Mouse (Mus musculus) frontal cortex, adult 2 months (tissue): ENCODE measurements around the gene Tex44. TPM values are rescaled to one million over a fixed set of nuclear protein-coding genes. Genes with fewer than 3 reads are reported as not detected.
A peak's percentile ranks its signal among the peaks of the same experiment; 100 is the strongest.

Experiments
- DNase-seq, 2 experiments: peaks; one replicate each; pipeline ENCODE4 v3.0.0; 2022; ENCODE audit warnings: low spot score in 1 of 2; ENCODE audit errors: extremely low spot score in 1 of 2
- polyA plus RNA-seq: library from polyadenylated mRNA; depleted of rRNA; stranded (reverse); fragments of >200 nt; gene quantifications from 2 replicates; pipeline ENCODE4 v1.2.3, GENCODE M21; 2012

Gene Tex44
- polyA plus RNA-seq, 1 experiment = not detected

- no peak for DNase-seq
These were observed 9.8 kb upstream of the Tex44 start for GRCm38 (mm10) chr1:86416321-86416720.

- DNase-seq = no peak
These were observed 5.1 kb upstream of the Tex44 start for GRCm38 (mm10) chr1:86421007-86421406.

- no peak for DNase-seq
These were observed 2.2 kb upstream of the Tex44 start for GRCm38 (mm10) chr1:86423879-86424278.

- no peak for DNase-seq
These were observed 1.8 kb upstream of the Tex44 start for GRCm38 (mm10) chr1:86424336-86424735.

- no peak for DNase-seq
These were observed 1.1 kb upstream of the Tex44 start for GRCm38 (mm10) chr1:86424835-86425547.

GRCm38 (mm10) chr1:86430056-86430455 lies 3.9 kb downstream of the Tex44 start:
- DNase-seq = peak; percentile 63 to 91

GRCm38 (mm10) chr1:86432778-86433177 lies 6.6 kb downstream of the Tex44 start:
- no peak for DNase-seq

DNA sequence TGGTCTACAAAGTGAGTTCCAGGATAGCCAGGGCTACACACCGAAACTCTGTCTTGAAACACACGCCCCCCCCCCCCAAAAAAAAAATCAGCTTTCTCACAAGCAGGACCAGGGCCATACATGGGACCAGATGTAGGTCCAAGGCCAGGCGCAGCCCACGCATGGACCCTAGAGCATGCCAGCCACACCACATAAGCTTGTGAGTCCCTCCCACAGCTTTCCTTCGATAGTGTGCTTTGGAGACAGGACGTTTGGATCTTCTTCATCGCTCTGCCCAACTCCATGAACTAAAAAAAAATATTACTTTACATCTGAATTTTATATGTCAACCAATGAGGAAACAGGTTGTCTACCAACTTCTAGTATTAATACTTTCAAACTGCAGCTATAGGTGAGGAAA lies 7.2 kb downstream of the Tex44 start:
- no peak for DNase-seq

DNA sequence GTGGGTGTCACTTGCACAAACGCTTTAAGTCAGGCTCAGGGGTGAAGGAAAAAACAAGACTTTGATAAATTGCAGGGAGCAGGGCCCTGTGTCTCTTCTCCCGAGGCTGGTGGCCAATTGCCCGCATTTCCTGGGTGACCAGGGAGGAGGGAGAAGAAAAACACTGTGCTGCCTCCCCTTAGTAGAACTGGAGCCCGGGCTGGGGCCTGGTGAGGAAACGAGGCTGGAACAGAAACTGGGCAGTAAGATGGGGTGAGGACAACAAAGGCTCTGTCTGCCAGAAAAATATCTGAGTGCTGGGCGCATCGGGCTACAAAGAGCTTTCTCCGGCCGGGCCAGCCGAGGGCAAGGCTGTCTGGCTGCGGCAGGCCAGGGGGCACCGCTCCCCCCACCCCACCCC lies 7.9 kb downstream of the Tex44 start:
- DNase-seq = peak; percentile 41 to 66

- DNase-seq = peak; percentile 98 to 99
These were observed 8.5 kb downstream of the Tex44 start for GRCm38 (mm10) chr1:86434439-86435201.

GRCm38 (mm10) chr1:86435302-86435821 lies 9.2 kb downstream of the Tex44 start:
- peak; percentile 61 to 78 for DNase-seq

DNA sequence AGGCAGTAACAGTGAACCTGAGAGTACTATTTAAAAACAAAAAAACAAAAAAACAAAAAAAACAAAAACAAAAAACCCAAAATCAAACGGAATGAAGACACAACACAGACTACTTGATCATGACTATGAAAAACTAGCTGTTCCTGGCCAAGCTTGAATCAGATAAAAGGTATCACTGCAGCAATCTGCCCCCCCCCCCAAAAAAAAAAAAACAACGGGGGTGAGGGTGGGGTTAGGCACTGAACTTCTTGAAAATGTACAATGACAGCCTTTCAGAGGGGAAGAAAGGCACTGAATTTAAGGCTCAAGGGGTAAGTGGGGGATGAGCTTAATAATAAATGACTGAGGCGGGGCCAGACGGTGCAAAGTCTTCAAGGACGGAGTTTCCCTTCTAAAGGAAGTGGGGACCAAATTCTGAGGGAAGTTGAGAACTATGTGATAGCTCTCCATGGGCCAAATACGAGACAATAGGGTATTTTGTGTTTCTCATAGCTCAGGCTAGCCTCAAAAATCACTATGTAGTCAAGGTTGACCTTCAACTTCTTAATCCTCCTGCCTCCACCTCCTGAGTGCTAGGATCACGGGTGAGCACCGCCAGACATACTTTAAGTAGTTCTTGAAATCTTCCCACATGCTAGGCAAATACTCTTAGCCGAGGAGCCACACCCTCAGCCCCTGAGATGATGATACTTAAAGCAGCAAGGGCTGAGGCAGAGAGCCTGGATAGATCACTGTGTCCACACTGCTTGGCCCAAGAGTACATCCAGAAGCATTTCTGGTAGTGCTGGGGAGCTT lies 11.3 kb downstream of the Tex44 start:
- no peak for DNase-seq

- no peak for DNase-seq
These were observed 11.8 kb downstream of the Tex44 start for GRCm38 (mm10) chr1:86438014-86438319.

DNA sequence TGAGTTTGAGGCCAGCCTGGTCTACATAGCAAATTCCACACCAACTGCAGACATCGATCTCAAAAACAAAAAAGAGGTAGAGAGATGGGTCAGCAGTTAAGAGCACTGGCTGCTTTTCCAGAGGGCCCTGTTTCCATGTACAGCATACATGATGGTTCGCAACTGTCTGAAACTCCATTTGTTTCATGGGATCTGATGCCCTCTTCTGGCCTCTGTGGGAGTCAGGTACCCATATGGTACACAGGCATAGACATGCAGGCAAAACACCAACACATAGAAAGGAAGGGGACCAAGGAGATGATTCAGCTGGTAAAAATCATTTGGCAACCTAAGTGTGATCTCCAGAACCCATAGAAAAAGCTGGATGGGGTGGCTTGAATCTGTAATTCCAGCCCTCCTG lies 12.4 kb downstream of the Tex44 start:
- peak in 1 of 2 experiments; percentile 41 for DNase-seq

DNA sequence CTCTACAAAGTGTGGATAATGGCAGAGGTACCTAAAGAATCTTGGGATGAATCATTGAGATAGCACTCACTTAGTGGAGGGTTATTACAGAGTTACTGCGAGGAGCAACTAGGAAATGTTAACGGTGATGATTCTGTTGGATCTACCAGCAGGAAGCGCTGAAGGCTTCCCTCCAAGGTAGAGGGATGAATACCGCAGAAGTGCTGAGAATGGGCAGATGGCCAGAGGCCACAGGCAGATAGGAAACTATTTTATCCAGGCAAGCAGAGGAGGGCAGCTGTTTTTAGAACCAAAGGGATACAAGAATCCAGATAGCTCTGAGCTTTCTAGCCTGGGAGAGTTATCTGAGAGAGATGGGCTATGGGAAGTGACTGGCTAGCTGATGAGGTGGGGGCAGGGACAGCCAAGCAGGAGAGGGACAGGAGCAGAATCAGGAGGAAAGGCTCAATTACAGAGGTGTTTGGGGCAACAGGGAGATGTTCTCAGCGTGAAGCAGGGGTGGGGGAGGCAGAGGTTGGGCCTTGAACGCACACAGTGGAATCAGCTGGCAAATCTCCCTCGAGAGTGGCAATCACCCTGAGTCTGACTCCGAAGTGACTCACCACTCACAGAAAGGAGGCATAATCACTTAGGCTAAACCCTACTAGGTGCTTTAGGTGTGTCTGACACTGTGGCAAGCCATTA lies 13.5 kb downstream of the Tex44 start:
- DNase-seq = peak in 1 of 2 experiments; percentile 41

- DNase-seq = peak; percentile 82 to 99
These were observed 14.2 kb downstream of the Tex44 start for GRCm38 (mm10) chr1:86440171-86440886.

GRCm38 (mm10) chr1:86440887-86441723 lies 15.0 kb downstream of the Tex44 start:
- peak in 1 of 2 experiments; percentile 55 for DNase-seq

DNA sequence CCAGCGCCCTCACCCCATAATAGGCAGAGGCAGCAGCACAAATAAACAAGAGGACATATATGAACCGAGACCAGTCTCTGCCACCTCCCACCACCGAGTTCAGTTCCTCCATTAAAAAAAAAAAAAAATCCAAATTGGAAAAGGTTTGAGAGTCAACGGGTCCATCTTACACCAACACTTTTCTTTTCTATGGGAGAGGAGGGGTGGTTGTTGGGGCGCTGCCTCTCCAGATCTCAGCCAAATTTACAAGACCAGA lies 15.5 kb downstream of the Tex44 start:
- no peak for DNase-seq
